Mouse (Mus musculus) stomach, postnatal 0 days (tissue): ENCODE results near the gene Ciao2a.

Experiments
- CTCF ChIP-seq: IDR thresholded peaks from 2 replicates; pipeline ENCODE4 v1.5.1; 2016; ENCODE audit warnings: antibody characterized with exemption, low read depth, mild to moderate bottlenecking, moderate library complexity
- EP300 ChIP-seq: optimal IDR thresholded peaks from 2 replicates; pipeline ENCODE3; 2016; ENCODE audit warnings: antibody characterized with exemption

DNA sequence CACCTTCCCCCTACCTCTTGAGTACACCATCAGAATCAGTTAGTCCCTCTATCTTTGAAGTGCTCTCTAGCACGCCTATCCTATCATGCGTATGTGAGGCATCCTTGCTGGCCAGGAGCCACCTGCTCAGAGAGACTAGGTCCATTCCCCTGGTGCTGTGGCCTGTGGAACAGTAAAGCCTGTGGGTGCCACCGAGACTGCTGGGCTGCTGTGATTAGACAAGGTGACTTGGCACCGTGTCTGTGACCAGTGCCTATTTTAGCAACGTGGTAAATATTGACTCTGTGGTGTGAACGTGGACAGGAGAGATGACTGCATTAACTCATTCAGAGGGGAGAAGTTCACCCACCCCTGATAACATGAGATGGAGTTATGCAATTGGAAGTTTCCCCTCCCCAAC lies 53.4 kb downstream of the Ciao2a start:
- TF ChIP-seq CTCF, result no peak
- TF ChIP-seq EP300, result no peak
